Mouse (Mus musculus) testis, postnatal 10 days (tissue): ENCODE measurements around the gene Adam29.

Experiments used
- DNase-seq: peaks from one replicate; pipeline ENCODE4 v3.0.0; 2021; ENCODE audit warnings: low spot score

The Adam29 gene

GRCm38 (mm10) chr8:55906848-55907247 lies at the start of gene Adam29:
TSS of gene Adam29 (minus strand) at chr8:55906948.
- no peak for DNase-seq

- peak; percentile 52 for DNase-seq
Observed at GRCm38 (mm10) chr8:55940526-55940880, 33.8 kb upstream of the Adam29 start.

- peak; percentile 39 for DNase-seq
Observed at GRCm38 (mm10) chr8:55939870-55940525, 33.2 kb upstream of the Adam29 start, which contains the start of gene Glra3. TSS of gene Glra3 (plus strand) at chr8:55940460.
